Mouse (Mus musculus): ENCODE measurements around the gene Synm.

- TF ChIP-seq POLR2A (IDR thresholded peaks at IDR 0.05; ENCODE audit: borderline replicate concordance, low read depth, low read length), result no peak
- no peak for TF ChIP-seq CTCF (IDR thresholded peaks at IDR 0.05; ENCODE audit: low read depth, low read length)
Measured at GRCm38 (mm10) chr7:67801022-67801421, 41.5 kb upstream of the Synm start.

All from bone marrow macrophage, adult 2 months (primary cell).